In the genomic region with DNA sequence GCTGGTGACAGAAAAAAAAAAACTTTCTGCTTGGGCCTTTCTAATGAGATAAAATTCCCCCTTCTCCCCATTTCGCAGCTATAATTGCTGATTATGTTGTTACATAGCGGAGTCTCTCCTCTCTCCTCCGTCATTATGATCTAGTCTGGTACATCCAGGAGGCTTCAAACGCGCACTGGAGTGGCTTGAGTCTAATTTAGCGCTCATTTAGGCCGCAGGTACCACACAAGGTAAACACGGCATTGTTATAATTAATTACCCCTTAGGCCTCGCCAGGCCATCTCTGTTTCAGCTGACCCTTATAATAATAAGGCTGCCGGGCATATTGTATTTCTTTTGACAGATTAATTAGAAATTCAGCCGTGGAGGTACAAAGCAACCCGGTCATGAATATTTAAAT, we compare ENCODE assay signal across 22 mouse cellular contexts.
DNase-seq lines count a peak whose midpoint lies in the region; ATAC-seq and TF ChIP-seq lines count a peak whose summit lies in the region.
"Had no signal": no experiment of that assay in that cellular context is flagged by ENCODE, and none has a peak within 500 bp of the region (broad histone marks: within the 10 kb centered on the region; RNA-seq: fewer than 3 reads in every experiment).

No protein-coding gene starts in this region.

- H3K27ac ChIP-seq in heart, embryonic 10.5 days = no peak overlapping the region
- H3K27ac ChIP-seq in ES-Bruce4 (ENCODE audit: insufficient read depth, low read length) = no peak overlapping the region
- H3K27ac ChIP-seq in hindbrain, embryonic 15.5 days (replicated peaks) = no peak overlapping the region; the same call in 1 of the 2 replicates
- peak overlapping the region; percentile 42 for H3K27ac ChIP-seq in midbrain, embryonic 15.5 days
- H3K27ac ChIP-seq in kidney, embryonic 16.5 days (ENCODE audit: low read length) = no peak overlapping the region
- H3K27ac ChIP-seq: kidney, postnatal 0 days; limb, embryonic 13.5 days; liver, embryonic 13.5 days; lung, embryonic 15.5 days; macrophage; stomach, embryonic 15.5 days had no signal

- H3K9me3 ChIP-seq in heart, embryonic 10.5 days = no peaks in the 10 kb centered on the region
- no peaks in the 10 kb centered on the region for H3K9me3 ChIP-seq in ES-Bruce4 (replicated peaks; ENCODE audit: control insufficient read depth, insufficient read depth, low read length, poor library complexity, severe bottlenecking)
- no peaks in the 10 kb centered on the region for H3K9me3 ChIP-seq in hindbrain, embryonic 15.5 days
- H3K9me3 ChIP-seq in midbrain, embryonic 15.5 days = no peaks in the 10 kb centered on the region
- H3K9me3 ChIP-seq in kidney, embryonic 16.5 days (ENCODE audit: low read length) = peaks cover 3% of the 10 kb centered on the region; the same call in 1 of the 2 replicates
- H3K9me3 ChIP-seq: embryonic facial prominence, embryonic 12.5 days; limb, embryonic 13.5 days; liver, embryonic 13.5 days; lung, embryonic 15.5 days; neural tube, embryonic 12.5 days; stomach, embryonic 15.5 days had no signal

- TF ChIP-seq EP300 in ES-Bruce4 (IDR thresholded peaks at IDR 0.05; ENCODE audit: insufficient read depth, low read depth, low read length) = no peak

- no peak overlapping the region for H3K4me2 ChIP-seq in hindbrain, embryonic 15.5 days
- no peak overlapping the region for H3K4me2 ChIP-seq in midbrain, embryonic 15.5 days
- no peak overlapping the region for H3K4me2 ChIP-seq in kidney, embryonic 16.5 days (replicated peaks; ENCODE audit: low read depth, low read length)
- H3K4me2 ChIP-seq: liver, embryonic 13.5 days; lung, embryonic 15.5 days; stomach, embryonic 15.5 days had no signal

- peak; percentile 30; the same call in 1 of the 2 replicates for ATAC-seq in hindbrain, embryonic 15.5 days (ENCODE audit: low FRiP score, low read depth)
- peak; percentile 61 for ATAC-seq in midbrain, embryonic 15.5 days (replicated peaks)
- no peak for ATAC-seq in kidney, embryonic 16.5 days (ENCODE audit: low FRiP score, low TSS enrichment)

- H3K4me1 ChIP-seq in heart, embryonic 10.5 days = peaks cover 8% of the 10 kb centered on the region
- H3K4me1 ChIP-seq in ES-Bruce4 (ENCODE audit: control insufficient read depth, insufficient read depth, low read length) = no peaks in the 10 kb centered on the region
- H3K4me1 ChIP-seq in hindbrain, embryonic 15.5 days (replicated peaks) = peaks cover 26% of the 10 kb centered on the region
- H3K4me1 ChIP-seq in midbrain, embryonic 15.5 days = peaks cover 22% of the 10 kb centered on the region
- peaks cover 20% of the 10 kb centered on the region for H3K4me1 ChIP-seq in kidney, embryonic 16.5 days (ENCODE audit: insufficient read depth, low read length)
- H3K4me1 ChIP-seq: liver, embryonic 13.5 days; lung, embryonic 15.5 days; stomach, embryonic 15.5 days had no signal

- H3K27me3 ChIP-seq in heart, embryonic 10.5 days (ENCODE audit: insufficient read depth, poor library complexity, severe bottlenecking) = peaks cover 22% of the 10 kb centered on the region; the same call in 1 of the 2 replicates
- no peaks in the 10 kb centered on the region for H3K27me3 ChIP-seq in ES-Bruce4 (ENCODE audit: control insufficient read depth, insufficient read depth, low read length, poor library complexity, severe bottlenecking)
- no peaks in the 10 kb centered on the region for H3K27me3 ChIP-seq in hindbrain, embryonic 15.5 days
- no peaks in the 10 kb centered on the region for H3K27me3 ChIP-seq in midbrain, embryonic 15.5 days (replicated peaks)
- H3K27me3 ChIP-seq in kidney, embryonic 16.5 days (ENCODE audit: insufficient read depth, low read length) = no peaks in the 10 kb centered on the region
- H3K27me3 ChIP-seq: liver, embryonic 13.5 days; lung, embryonic 15.5 days; neural tube, embryonic 12.5 days; stomach, embryonic 15.5 days had no signal

- H3K36me3 ChIP-seq in heart, embryonic 10.5 days = no peaks in the 10 kb centered on the region
- H3K36me3 ChIP-seq in ES-Bruce4 (ENCODE audit: control insufficient read depth, insufficient read depth, low read length, poor library complexity, severe bottlenecking) = no peaks in the 10 kb centered on the region
- no peaks in the 10 kb centered on the region for H3K36me3 ChIP-seq in hindbrain, embryonic 15.5 days
- H3K36me3 ChIP-seq in midbrain, embryonic 15.5 days (replicated peaks) = no peaks in the 10 kb centered on the region
- no peaks in the 10 kb centered on the region for H3K36me3 ChIP-seq in kidney, embryonic 16.5 days (ENCODE audit: insufficient read depth, low read length)
- H3K36me3 ChIP-seq: embryonic facial prominence, embryonic 12.5 days; limb, embryonic 13.5 days; liver, embryonic 13.5 days; lung, embryonic 15.5 days; neural tube, embryonic 12.5 days; stomach, embryonic 15.5 days had no signal

- no peak for TF ChIP-seq POLR2A in ES-Bruce4 (IDR thresholded peaks at IDR 0.05; ENCODE audit: insufficient read depth, low read length)

- H3K4me3 ChIP-seq in heart, embryonic 10.5 days = no peak overlapping the region
- no peak overlapping the region for H3K4me3 ChIP-seq in ES-Bruce4 (ENCODE audit: low read depth, low read length)
- no peak overlapping the region for H3K4me3 ChIP-seq in hindbrain, embryonic 15.5 days
- no peak overlapping the region for H3K4me3 ChIP-seq in midbrain, embryonic 15.5 days
- H3K4me3 ChIP-seq in kidney, embryonic 16.5 days (ENCODE audit: low read length) = no peak overlapping the region
- H3K4me3 ChIP-seq: embryonic facial prominence, embryonic 12.5 days; erythroblast, embryonic 14.5 days; limb, embryonic 13.5 days; liver, embryonic 13.5 days; lung, embryonic 15.5 days; neural tube, embryonic 12.5 days; stomach, embryonic 15.5 days had no signal

- 85% methylated on average over 12 of the region's 12 CpGs for WGBS in heart, embryonic 10.5 days
- WGBS in hindbrain, embryonic 15.5 days = 34% methylated on average over 12 of the region's 12 CpGs
- WGBS in midbrain, embryonic 15.5 days = 27% methylated on average over 12 of the region's 12 CpGs
- 59% methylated on average over 12 of the region's 12 CpGs for WGBS in kidney, embryonic 16.5 days

- no peak for TF ChIP-seq CTCF in ES-Bruce4 (IDR thresholded peaks at IDR 0.05; ENCODE audit: low read depth, low read length)

- peak; percentile 56 for DNase-seq in heart, adult 11 months
- no peak for DNase-seq in heart, embryonic 10.5 days (ENCODE audit: low spot score)
- no peak for DNase-seq in right cerebral cortex, postnatal 36 days (ENCODE audit: low spot score in 2 of 2)
- DNase-seq: cerebellum, adult 9-10 months; gastrocnemius, postnatal 36 days; kidney, adult 11 months; liver, embryonic 13.5 days; right cerebral cortex, postnatal 25 days; thymus, adult 18-20 months; thymus, postnatal 4 days had no signal

- H3K9ac ChIP-seq in ES-Bruce4 (ENCODE audit: low read depth, poor library complexity, severe bottlenecking) = 0 out of 2 replicates have a peak overlapping the region, but pooled peaks have one; percentile 54
- H3K9ac ChIP-seq in hindbrain, embryonic 15.5 days = no peak overlapping the region
- H3K9ac ChIP-seq in midbrain, embryonic 15.5 days = no peak overlapping the region
- no peak overlapping the region for H3K9ac ChIP-seq in kidney, embryonic 16.5 days (replicated peaks; ENCODE audit: low read length)
- H3K9ac ChIP-seq: embryonic facial prominence, embryonic 12.5 days; liver, embryonic 13.5 days; lung, embryonic 15.5 days; stomach, embryonic 15.5 days had no signal
